Mouse (Mus musculus): ENCODE results near the gene Chka.
A peak's percentile ranks its signal among the peaks of the same experiment; 100 is the strongest.

The Chka gene

DNA sequence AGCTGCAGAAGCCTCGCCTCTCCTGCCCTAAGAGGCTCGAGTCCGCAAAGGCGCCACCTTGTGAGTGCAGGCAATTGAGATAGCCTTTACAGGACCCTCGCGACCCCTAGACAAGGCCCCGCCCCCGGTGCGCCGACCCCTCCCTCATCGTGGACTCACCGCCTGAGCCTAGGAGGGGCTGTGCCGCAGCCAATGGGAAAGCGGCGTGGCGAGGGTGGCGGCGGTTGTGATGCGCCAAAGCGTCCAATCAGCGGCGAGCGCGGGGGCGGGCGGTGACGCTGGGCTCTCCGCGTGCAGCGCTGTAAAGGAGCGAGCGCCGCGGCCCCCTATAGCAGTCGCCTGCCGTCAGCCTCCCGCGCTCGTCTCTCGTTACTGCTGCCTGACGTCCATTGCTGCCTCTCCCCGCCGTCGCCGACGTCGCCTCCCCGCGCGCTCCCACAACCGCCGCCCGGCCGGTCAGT, at the start of gene Chka:
Gene Chka (plus strand): TSS at position 272 of the 461 bp plus-strand sequence.
- DNase-seq = peak; percentile 97

DNA sequence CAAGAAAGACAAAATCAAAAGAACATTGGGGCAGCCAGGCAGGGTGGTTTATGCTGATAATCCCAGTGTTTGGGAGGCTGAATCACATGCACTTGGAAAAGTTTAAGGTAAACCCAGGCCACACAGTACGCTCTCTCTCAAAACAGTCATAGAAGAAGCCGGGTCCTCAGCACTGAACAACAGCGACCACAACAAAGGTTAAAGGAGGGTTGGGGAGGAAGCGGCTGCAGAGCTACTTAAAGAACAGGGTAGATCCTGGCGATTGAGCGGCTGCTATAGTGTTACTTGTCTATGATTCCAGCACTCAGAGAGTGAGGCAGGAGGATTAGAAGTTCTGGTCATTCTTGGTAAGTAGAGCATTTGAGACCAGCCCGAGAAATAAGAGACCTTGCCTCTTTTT, 46.0 kb upstream of the Chka start:
- DNase-seq = no peak

DNA sequence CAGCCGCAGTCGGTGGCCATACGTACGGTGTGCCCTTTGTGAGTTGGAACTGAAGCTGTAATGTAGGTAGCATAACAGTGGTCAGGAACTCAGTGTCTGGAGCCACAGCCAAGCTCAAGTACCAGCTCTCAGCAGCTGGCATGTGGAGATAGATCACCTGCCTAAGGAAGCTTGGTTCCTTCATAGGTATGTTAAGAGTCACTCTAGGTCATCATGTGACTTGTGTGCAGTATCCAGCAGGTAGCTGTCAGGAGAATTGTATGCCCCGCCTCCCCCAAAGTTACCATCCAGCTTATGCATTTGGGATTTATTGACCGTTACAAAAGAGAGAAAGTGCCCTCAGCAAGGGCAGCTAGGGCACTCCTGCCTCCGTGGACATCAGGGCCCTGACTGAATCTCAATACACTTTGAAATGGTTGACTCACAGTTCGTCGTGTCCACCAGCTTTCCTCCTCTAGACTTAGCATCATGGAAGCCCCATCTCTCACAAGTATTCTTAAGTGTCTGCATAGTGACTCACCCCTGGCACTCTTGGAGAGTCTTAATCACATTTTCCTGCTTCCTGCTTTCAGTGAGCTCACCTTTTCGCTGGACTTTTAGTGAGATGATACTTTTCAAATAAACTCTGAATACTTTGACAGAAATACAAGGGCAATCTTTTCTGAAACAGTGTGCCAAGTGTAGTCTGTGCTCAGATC, 40.9 kb upstream of the Chka start:
- no peak for DNase-seq

GRCm38 (mm10) chr19:3814461-3814860, 37.1 kb upstream of the Chka start:
- peak; percentile 65 for DNase-seq

- DNase-seq = no peak
Measured at GRCm38 (mm10) chr19:3815824-3816223, 35.7 kb upstream of the Chka start.

DNA sequence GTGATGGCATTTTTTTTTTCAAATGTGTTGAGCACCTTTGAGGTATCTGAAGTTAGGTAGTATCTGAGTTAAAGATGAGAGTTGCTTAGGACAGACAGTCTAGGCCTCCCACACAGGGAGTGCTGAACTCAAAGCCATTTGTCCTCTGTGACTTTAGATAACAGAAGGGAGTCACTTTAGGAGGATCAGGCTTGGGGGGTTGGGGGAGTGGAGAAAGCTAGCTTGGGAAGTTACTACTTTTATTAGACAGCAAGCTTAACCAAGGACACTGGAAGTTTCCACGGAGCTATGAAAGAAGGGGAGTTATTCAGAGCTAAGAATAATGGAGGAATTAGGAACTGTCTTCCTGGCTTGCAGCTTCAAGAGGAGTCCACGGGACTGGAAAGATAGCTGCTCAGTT, 32.5 kb upstream of the Chka start:
- no peak for DNase-seq

- no peak for DNase-seq
Measured at GRCm38 (mm10) chr19:3819899-3820444, 31.6 kb upstream of the Chka start.

DNA sequence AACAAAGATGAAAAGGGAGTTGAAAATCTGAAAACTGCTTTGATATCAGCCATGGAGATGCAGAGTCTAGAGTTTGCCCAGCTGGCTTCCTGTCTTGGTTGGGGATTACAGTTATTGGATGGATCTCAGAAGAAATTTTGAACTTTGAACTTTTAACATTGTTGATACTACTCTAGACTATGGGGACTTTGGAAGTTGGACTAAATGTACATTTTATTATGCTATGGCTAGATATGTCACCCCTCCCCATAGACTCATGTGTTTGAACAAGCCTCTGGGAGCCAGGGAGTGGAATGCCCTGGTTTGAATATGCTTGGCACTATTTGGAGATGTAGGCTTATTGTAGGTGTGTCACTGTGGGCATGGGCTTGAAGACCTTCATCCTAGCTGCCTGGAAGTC, 26.5 kb upstream of the Chka start:
- DNase-seq = no peak

GRCm38 (mm10) chr19:3829863-3830262, 21.7 kb upstream of the Chka start:
- DNase-seq = no peak

DNA sequence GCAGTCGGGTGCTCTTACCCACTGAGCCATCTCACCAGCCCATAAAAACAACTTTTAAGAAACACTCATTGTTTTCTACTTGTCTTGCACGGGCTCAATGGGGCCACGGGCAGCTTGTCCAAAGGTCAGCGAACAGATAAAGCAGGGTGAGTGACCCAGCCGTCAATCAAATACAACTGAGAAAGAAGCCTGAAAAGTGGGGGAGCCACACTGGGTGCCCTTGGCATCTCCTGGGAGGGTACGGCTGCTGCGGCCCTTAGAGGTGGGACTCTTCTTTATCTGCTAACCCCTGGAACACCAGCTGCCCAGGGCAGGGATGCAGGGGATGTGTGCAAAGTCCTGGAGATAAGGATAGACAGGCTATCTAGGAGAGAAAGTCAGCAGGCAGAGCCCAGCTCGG, 19.9 kb upstream of the Chka start:
- peak; percentile 41 for DNase-seq

DNA sequence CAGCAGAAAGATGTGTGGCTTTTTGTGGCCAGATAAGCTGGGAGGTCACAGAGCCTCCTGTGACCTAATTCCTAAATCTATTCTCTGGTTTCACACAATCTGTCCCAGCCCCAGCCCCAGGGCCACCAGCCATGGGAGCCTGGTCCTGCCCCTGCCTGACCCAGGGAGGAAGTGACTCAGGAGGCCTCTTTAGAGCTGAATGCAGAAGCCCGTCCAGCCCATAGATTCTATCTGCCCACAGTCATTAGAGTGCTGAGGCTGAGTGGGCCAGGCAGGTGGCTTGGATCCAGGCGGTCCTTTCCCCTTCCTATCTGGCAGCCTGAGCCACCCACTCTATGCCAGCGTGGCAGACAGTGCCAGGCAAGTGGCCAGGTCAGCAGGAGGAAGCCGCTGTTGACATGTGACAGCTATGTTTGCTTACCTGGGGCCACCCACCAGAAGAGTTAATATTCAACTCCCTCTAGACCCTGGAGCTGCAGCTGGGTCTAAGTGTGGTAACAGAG, 18.7 kb upstream of the Chka start:
- DNase-seq = peak; percentile 91

DNA sequence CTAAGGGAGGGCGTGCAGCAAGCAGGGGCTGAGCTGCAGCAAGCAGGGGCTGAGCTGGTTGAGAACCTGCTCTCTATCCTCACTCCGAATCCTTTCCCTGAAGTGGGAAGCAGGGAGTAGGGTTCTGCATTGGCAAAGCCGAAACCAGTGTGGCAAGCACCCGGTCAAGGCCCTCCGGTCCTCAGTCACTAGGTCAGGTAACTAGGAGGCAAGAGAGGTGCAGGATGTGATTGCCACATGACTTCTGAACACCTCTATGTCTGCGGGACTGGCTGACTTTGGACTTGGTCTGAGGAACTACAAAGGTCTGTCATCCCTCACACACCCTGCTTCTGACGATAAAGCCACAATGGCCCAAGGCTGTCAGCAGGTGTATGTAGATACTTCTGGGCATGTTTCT, 17.3 kb upstream of the Chka start:
- DNase-seq = peak; percentile 41

DNA sequence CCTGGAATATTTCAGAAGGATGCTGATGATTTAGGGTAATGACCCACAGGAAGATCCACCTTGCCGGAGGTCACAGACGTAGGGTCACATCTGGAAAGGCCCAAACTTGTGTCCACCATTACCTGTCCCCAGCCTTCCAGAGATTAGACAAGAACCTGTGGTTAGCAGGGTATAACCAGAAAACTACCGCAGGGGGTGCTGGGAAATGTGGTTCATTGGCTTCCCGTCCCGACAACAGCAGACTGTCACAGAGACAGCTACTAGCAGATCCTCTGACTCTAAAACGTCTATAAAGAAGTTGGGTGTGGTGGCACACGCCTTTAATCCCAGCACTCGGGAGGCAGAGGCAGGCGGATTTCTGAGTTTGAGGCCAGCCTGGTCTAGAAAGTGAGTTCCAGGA, 14.8 kb upstream of the Chka start:
- DNase-seq = no peak

GRCm38 (mm10) chr19:3838931-3839330, 12.6 kb upstream of the Chka start:
- no peak for DNase-seq

GRCm38 (mm10) chr19:3839686-3840085, 11.9 kb upstream of the Chka start:
- no peak for DNase-seq

GRCm38 (mm10) chr19:3840214-3840651, 11.3 kb upstream of the Chka start:
- DNase-seq = no peak

DNA sequence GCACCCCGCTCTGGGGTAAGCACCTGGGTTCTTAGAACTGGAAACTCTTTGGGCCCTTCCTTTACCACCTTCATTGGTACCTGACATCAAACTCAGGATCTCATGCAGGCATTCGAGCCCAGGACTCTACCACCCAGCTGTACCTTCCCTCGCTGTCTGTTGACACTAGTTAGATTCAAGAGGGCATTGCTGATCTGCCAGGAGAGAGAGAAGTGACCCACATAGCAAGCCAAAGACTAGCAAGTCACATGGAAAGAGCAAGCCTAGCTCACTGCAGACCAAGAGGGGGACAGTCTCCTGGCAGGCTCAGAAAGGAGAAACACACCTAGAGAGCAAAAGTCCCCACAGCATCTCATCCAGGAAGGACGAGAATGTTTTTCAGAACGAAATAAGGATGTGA, 10.9 kb upstream of the Chka start:
- no peak for DNase-seq

DNA sequence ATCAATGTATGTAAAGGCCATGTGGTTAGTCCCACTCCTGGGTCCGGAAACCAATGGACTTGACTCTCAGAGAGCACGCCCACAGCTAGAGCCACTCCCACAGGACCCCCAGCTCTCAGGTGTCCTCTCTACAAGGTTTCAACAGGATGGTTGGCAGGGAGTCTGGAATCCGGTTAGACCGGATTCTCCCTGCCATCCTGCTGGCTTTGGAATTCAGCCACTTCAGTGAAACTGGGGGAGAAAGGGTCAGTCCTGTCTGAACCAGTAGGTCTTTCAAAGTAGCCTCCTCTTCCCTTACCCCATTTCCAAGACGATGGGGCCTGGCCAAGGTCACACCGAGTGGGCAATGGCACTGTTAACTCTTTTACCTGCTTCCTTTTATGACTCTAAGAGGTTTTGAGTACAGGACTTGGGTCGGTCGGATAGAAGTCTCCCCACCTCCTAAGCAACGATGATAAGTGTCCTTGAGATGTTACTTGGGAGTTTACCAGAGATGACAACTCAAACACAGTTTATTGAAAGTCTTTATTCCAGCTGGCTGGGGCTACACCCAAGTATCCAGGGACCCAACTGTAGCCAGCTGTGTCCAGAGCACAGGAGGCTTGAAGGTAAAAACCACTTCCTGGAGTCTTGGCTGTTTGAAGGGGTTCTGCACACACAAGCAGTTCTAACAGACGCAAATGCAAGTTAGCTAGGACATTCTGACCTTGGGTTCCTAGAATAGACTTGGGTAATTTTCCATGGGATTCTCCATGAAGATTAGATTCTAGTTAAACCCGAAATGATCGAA, 9.0 kb upstream of the Chka start:
- DNase-seq = peak; percentile 55

- DNase-seq = peak; percentile 43
Measured at GRCm38 (mm10) chr19:3843629-3844028, 7.9 kb upstream of the Chka start.

DNA sequence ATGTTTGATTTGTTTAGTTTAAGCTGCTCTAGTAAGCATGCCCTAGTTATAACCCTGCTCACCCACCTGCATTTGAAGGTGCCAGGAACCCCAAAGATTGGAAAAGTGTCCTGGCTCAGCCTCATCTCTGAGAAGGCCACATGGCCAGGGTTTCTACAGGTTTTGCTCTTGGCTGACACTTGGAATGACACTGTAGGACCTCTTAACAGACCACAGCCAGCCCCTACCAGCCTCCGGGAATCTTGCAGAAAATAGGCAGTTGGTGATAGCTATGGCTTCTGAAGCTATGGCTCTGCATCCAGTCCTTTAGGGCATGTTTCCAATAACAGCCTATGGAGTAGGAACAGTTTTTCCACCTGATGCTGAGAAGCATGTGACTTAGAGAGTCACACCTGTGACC, 6.7 kb upstream of the Chka start:
- DNase-seq = peak; percentile 77

DNA sequence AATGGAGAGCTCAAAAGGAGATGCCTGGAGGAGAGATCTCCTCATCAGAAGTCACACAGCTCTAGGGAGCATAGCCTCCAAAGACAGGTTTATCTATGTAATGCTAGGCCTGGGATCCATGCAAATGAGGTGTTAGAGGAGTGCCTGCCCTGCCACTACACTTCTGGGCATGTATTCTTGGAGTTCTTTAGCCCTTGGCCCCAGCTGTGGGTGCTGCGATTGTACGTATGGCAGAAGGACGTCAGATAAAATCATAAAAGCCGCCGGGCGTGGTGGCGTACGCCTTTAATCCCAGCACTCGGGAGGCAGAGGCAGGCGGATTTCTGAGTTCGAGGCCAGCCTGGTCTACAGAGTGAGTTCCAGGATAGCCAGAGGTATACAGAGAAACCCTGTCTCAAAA, 6.2 kb upstream of the Chka start:
- DNase-seq = peak; percentile 71

DNA sequence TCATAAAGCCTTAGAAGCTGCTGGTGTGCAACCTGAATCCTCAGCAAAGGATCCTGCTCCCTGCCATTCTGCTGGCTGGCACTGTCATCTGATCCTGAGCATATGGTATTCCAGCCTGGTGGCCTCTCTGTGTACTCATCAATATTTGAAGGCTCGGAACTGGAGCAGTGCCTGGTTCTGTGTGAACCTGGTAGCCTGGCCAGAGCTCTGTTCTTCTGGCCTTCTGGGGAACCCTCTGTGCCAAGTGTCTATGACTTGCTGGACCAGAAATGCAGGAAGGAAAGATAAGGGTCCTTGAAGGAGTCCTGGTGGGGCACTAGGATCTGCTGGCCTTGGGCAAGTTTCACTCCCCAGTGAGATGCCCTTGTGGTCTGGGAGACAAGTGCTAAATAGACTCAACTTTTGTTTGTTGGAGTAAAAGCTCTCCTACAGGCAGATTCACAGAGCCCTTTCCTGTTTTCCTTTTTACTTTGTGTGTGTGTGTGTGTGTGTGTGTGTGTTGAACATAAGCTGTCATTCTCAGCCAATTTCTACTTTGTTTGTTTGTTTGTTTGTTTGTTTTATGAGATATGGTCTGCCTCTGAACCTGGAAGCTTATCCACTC, 5.7 kb upstream of the Chka start:
- DNase-seq = peak; percentile 99
